Mouse (Mus musculus): ENCODE results near the gene Ttll5.

Ttll5 gene

DNA sequence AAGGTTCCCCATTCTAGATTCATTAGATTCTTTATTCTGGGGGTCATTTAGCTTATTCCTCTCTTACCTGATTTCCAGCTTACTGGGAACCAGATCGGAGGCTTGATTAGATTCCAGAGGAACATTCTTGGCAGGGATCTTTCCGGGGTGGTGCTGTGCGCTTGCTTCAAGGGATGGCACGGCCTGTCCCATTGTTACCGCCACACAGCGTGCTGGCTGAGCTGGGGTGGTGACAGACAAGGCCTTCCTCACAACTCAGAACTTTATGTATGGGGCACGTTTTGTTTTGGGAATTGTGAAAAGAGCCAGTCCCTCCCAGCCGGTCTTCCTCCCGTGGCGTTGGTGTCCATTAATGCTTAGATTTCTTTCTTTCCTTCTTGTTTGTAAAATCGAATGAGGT, 278.9 kb downstream of the Ttll5 start:
- DNase-seq (ENCODE audit: low spot score): no peak

- no peak for DNase-seq (ENCODE audit: low spot score)
Measured at GRCm38 (mm10) chr12:86103852-86104251, 279.4 kb downstream of the Ttll5 start.

- DNase-seq (ENCODE audit: low spot score): no peak
Measured at GRCm38 (mm10) chr12:86104297-86104696, 279.8 kb downstream of the Ttll5 start.

DNA sequence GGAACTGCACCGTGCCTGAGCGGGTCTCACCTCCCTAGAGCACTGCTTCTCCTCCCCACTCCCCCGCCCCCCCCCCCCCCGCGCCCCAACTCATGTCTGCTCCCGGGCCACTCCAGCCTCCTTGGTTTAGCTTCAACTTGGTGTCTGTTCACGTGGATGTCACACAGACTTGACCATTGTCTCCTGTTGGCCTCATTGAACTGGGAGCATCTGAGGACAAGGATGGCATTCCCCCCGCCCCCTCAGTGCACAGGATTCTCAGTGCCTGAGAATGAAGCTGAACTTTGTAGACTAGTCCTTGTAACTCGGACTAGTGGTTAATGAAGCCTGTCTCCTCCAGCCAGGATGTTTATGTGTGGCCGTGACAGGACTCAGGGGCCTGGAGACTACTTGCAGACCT, 281.1 kb downstream of the Ttll5 start:
- DNase-seq (ENCODE audit: low spot score): no peak

GRCm38 (mm10) chr12:86106086-86106485, 281.6 kb downstream of the Ttll5 start:
- no peak for DNase-seq (ENCODE audit: low spot score)

DNA sequence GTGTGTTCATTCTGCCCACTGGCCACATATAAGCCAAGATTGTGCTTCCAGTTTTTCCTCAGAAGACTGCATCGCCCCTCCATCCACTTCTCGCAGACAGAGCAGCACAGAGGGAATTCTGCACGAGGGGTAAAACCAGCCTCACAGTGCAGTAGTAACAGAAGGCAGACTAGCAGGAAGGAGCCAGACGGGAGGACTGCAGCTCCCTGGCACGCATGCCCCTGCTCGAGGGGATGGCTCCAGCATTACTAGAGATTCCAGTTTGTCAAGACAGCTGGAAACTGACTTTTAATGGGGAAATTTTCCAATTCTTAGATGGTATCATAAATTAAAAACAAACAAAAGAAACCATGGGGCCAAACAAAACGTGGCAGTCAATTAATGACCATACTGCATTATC, 283.2 kb downstream of the Ttll5 start:
- no peak for DNase-seq (ENCODE audit: low spot score)

DNA sequence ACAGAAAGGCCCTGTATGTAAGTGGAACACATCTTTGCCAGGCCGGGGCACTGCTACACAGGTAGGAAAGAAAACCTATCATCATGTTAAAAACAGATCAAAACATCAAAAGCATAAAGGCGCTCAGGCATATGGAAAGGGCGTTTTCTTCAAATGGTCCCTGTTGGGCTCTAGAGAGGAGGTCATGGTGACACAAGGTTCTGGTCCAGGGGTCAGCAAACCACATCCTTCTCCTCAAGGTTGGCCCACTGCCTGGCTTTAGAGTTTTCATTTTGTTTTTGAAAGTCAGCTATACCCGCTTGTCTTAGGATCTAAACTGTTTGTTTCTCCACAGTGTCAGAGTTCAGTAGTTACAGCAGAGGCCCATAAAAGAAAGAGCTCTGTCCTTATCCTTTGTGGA, 285.1 kb downstream of the Ttll5 start:
- peak; percentile 44 for DNase-seq (ENCODE audit: low spot score)

GRCm38 (mm10) chr12:86110637-86111036, 286.2 kb downstream of the Ttll5 start:
- no peak for DNase-seq (ENCODE audit: low spot score)
